ENCODE assay signal across 16 mouse cellular contexts in the genomic region with DNA sequence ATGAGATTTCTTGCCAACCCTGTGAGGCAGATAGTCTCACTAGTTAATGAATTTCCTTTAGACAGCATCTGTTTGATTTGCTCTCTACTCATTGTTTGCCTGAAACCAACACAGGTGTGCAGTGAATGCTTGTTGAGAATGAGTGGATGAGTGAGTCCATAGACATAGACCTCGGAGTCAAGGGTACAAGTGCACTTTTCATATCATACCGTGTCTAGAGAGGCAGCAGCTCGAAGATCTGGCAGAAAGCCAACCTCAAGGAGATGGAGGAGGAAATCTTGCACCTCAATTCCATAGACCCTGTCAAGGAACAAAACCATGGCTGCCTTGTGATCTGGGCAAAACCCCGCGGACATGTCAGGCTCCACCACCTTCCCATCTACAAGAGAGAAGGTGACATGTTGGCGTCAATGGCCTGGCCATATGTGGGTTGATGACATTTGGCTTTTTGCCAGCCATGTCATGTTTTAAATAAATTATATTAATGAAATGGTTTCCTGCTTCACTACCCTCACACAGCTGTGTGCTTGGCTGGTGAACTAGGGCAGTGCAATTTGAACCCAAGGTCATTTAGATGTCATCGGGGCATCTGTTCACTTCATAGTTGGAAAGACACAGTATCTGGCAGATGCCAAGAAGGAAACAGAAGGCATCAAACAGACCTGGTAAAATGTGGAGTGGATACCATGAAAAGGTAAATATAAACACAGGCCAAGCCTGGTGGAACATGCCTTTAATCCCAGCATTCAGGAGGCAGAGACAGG.
A peak's percentile ranks its signal among the peaks of the same experiment; 100 is the strongest.
DNase-seq lines count a peak whose midpoint lies in the region; ATAC-seq and TF ChIP-seq lines count a peak whose summit lies in the region.
"Had no signal": no experiment of that assay in that cellular context is flagged by ENCODE, and none has a peak within 500 bp of the region (broad histone marks: within the 10 kb centered on the region; RNA-seq: fewer than 3 reads in every experiment).

No protein-coding gene starts in this region.

- H3K36me3 ChIP-seq in heart, adult 2 months (ENCODE audit: control insufficient read depth, insufficient read depth, low read length), result peaks cover 14% of the 10 kb centered on the region
- H3K36me3 ChIP-seq in lung, embryonic 15.5 days, result no peaks in the 10 kb centered on the region
- H3K36me3 ChIP-seq: liver, embryonic 15.5 days had no signal

- H3K4me3 ChIP-seq in heart, adult 2 months, result no peak overlapping the region
- H3K4me3 ChIP-seq in lung, embryonic 15.5 days, result no peak overlapping the region
- H3K4me3 ChIP-seq: liver, embryonic 15.5 days had no signal

- no peaks in the 10 kb centered on the region for H3K4me1 ChIP-seq in heart, adult 2 months (ENCODE audit: control insufficient read depth, insufficient read depth, low read length)
- no peaks in the 10 kb centered on the region for H3K4me1 ChIP-seq in lung, embryonic 15.5 days
- H3K4me1 ChIP-seq: liver, embryonic 15.5 days had no signal

- intact Hi-C loops in heart, adult 2 months (cut with DNase I), result no loop called here
- intact Hi-C loops in heart, postnatal 14 days (cut with DNase I), result no loop called here

- no peak for TF ChIP-seq CTCF in heart, adult 2 months (IDR thresholded peaks at IDR 0.05)

- 60% methylated on average over 7 of the region's 7 CpGs for WGBS in heart, adult 2 months
- 48% methylated on average over 7 of the region's 7 CpGs for WGBS in lung, embryonic 15.5 days

- H3K9ac ChIP-seq in heart, adult 2 months (ENCODE audit: low read depth, low read length), result no peak overlapping the region
- H3K9ac ChIP-seq in lung, embryonic 15.5 days, result no peak overlapping the region
- H3K9ac ChIP-seq: liver, embryonic 15.5 days had no signal

- no peak overlapping the region for H3K27ac ChIP-seq in heart, adult 2 months
- H3K27ac ChIP-seq in lung, embryonic 15.5 days, result no peak overlapping the region
- H3K27ac ChIP-seq: liver, embryonic 15.5 days had no signal

- no peaks in the 10 kb centered on the region for H3K79me2 ChIP-seq in heart, adult 2 months (replicated peaks; ENCODE audit: control insufficient read depth, insufficient read depth, low read length)

- peak; percentile 78 for ATAC-seq in lung, embryonic 15.5 days (ENCODE audit: borderline replicate concordance, extremely low read depth, low FRiP score, low TSS enrichment)
- ATAC-seq in megakaryocyte progenitor cell, adult 5-6 weeks (replicated peaks; ENCODE audit: poor library complexity), result no peak

- DNase-seq in heart, adult 2 months, result no peak
- no peak for DNase-seq in heart, postnatal 14 days
- DNase-seq in lung, postnatal 25 days (ENCODE audit: low spot score), result no peak
- peak; percentile 22 for DNase-seq in cerebellum, adult 11 months
- peak; percentile 18 to 31 for DNase-seq in cerebellum, postnatal 36 days
- no peak for DNase-seq in thymus, postnatal 0 days (ENCODE audit: low spot score)
- DNase-seq: adrenal gland, postnatal 14 days; B cell, adult 2 months; gastrocnemius, postnatal 36 days; kidney, adult 9 months; right cerebral cortex, adult 18-20 months; thymus, adult 18-20 months had no signal

- no peak overlapping the region for H3K4me2 ChIP-seq in lung, embryonic 15.5 days
- H3K4me2 ChIP-seq: liver, embryonic 15.5 days; midbrain, embryonic 11.5 days had no signal

- H3K9me3 ChIP-seq in lung, embryonic 15.5 days, result no peaks in the 10 kb centered on the region
- H3K9me3 ChIP-seq: liver, embryonic 15.5 days had no signal

- TF ChIP-seq POLR2A in heart, adult 2 months (IDR thresholded peaks at IDR 0.05; ENCODE audit: insufficient read depth, low read depth, low read length), result no peak

- no peaks in the 10 kb centered on the region for H3K27me3 ChIP-seq in heart, adult 2 months (ENCODE audit: control insufficient read depth, insufficient read depth, low read length)
- H3K27me3 ChIP-seq in lung, embryonic 15.5 days, result no peaks in the 10 kb centered on the region
- H3K27me3 ChIP-seq: liver, embryonic 15.5 days had no signal

- 0 out of 2 replicates have a peak, but pooled peaks have one; percentile 41 for TF ChIP-seq EP300 in heart, adult 2 months (IDR thresholded peaks at IDR 0.05; ENCODE audit: insufficient read depth, low read depth, low read length)

Comparison
In these comparisons a context has a peak if more than half of its experiments do, and no peak if none do; other contexts are left out.
1. DNase-seq: peak in cerebellum, adult 11 months (single experiment) and cerebellum, postnatal 36 days (2 of 2); none in heart, adult 2 months (0 of 2), heart, postnatal 14 days (0 of 2), lung, postnatal 25 days (single experiment) and thymus, postnatal 0 days (single experiment).